Mouse (Mus musculus): ENCODE results near the gene Fen1.

Gene Fen1

GRCm38 (mm10) chr19:10216101-10216500 is 12.1 kb upstream of the Fen1 start:
- DNase-seq (ENCODE audit: low spot score in 2 of 2), result no peak

- DNase-seq (ENCODE audit: low spot score in 2 of 2), result no peak
Measured at GRCm38 (mm10) chr19:10213796-10214471, 10.0 kb upstream of the Fen1 start.

GRCm38 (mm10) chr19:10210885-10211284 is 6.9 kb upstream of the Fen1 start:
- DNase-seq (ENCODE audit: low spot score in 2 of 2), result no peak

GRCm38 (mm10) chr19:10208851-10209250 is 4.9 kb upstream of the Fen1 start:
- DNase-seq (ENCODE audit: low spot score in 2 of 2), result no peak

GRCm38 (mm10) chr19:10205051-10205450 is 1.1 kb upstream of the Fen1 start:
- DNase-seq (ENCODE audit: low spot score in 2 of 2), result no peak

- DNase-seq (ENCODE audit: low spot score in 2 of 2), result peak; percentile 29 to 61
Measured at GRCm38 (mm10) chr19:10204616-10205001, 640 bp upstream of the Fen1 start.

GRCm38 (mm10) chr19:10203146-10203847 is 672 bp downstream of the Fen1 start:
- peak; percentile 30 to 65 for DNase-seq (ENCODE audit: low spot score in 2 of 2)

GRCm38 (mm10) chr19:10198723-10199122 is 5.2 kb downstream of the Fen1 start:
- DNase-seq (ENCODE audit: low spot score in 2 of 2), result peak; percentile 60 to 68

GRCm38 (mm10) chr19:10198286-10198685 is 5.7 kb downstream of the Fen1 start:
- no peak for DNase-seq (ENCODE audit: low spot score in 2 of 2)

GRCm38 (mm10) chr19:10197130-10197529 is 6.8 kb downstream of the Fen1 start:
- no peak for DNase-seq (ENCODE audit: low spot score in 2 of 2)

GRCm38 (mm10) chr19:10195252-10195651 is 8.7 kb downstream of the Fen1 start:
- no peak for DNase-seq (ENCODE audit: low spot score in 2 of 2)

- no peak for DNase-seq (ENCODE audit: low spot score in 2 of 2)
Measured at GRCm38 (mm10) chr19:10194337-10194736, 9.6 kb downstream of the Fen1 start.

- peak in 1 of 2 experiments; percentile 31 for DNase-seq (ENCODE audit: low spot score in 2 of 2)
Measured at GRCm38 (mm10) chr19:10191326-10191725, 12.6 kb downstream of the Fen1 start.

- DNase-seq (ENCODE audit: low spot score in 2 of 2), result peak; percentile 32 to 58
Measured at GRCm38 (mm10) chr19:10190796-10191195, 13.2 kb downstream of the Fen1 start.

GRCm38 (mm10) chr19:10189940-10190339 is 14.0 kb downstream of the Fen1 start:
- DNase-seq (ENCODE audit: low spot score in 2 of 2), result no peak

- DNase-seq (ENCODE audit: low spot score in 2 of 2), result no peak
Measured at GRCm38 (mm10) chr19:10189022-10189421, 14.9 kb downstream of the Fen1 start.

GRCm38 (mm10) chr19:10188281-10188811 is 15.6 kb downstream of the Fen1 start:
- no peak for DNase-seq (ENCODE audit: low spot score in 2 of 2)

- no peak for DNase-seq (ENCODE audit: low spot score in 2 of 2)
Measured at GRCm38 (mm10) chr19:10186569-10186968, 17.4 kb downstream of the Fen1 start.

GRCm38 (mm10) chr19:10185876-10186275 is 18.1 kb downstream of the Fen1 start:
- DNase-seq (ENCODE audit: low spot score in 2 of 2), result no peak

- DNase-seq (ENCODE audit: low spot score in 2 of 2), result no peak
Measured at GRCm38 (mm10) chr19:10184096-10184495, 19.9 kb downstream of the Fen1 start.

- peak; percentile 24 to 45 for DNase-seq (ENCODE audit: low spot score in 2 of 2)
Measured at GRCm38 (mm10) chr19:10183299-10183983, 20.5 kb downstream of the Fen1 start.

GRCm38 (mm10) chr19:10182670-10183298 is 21.2 kb downstream of the Fen1 start, which contains the start of gene Fads1:
TSS of gene Fads1 (plus strand) at chr19:10182888.
- peak; percentile 86 to 87 for DNase-seq (ENCODE audit: low spot score in 2 of 2)
